Mouse (Mus musculus): ENCODE measurements around the gene Cdh23.

The Cdh23 gene

DNA sequence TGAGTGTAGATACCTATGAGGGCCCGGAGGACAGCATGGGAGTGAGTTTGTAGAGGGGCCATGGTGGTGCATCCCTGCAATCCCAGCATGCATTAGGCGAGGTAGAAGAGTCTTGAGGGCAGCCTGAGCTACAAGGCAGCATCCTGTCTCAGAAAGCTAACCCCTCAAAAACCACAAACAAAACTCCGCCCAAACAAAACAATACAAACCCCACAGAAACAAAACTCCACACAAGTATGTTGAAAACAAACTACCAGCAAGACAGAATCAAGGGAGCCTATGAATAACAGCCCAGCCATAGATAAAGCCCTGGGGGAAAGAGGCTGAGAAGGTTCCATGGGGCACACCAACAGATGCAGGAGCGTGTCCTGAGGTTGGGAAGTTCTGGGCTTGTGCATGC lies 350.2 kb downstream of the Cdh23 start:
- in situ Hi-C loops (cut with MboI, MseI), result loop anchor here (5.0 kb wide), 2 partner anchors 36 to 69 kb away; partner anchors contain the start of gene Psap

DNA sequence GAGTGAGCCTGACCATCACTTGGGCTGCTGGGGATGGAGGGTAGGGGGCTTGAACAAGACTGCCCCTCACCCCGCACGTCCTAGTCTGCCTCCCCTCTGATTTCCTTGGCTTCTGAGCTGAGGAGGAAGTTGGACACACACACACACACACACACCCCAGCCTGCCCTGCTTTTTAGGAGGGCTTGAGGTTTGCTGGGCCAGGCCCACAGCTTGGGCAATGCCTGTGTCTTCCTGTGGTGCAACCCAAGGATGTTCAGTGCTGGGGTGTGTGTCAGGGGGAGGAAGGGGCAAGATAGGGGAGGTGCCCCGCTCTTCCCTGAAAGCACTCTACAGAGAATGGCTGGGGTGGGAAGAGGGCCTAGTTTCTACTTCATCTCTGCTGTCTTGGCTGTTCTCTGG lies 352.2 kb downstream of the Cdh23 start:
- in situ Hi-C loops (cut with MboI, MseI), result no loop called here

DNA sequence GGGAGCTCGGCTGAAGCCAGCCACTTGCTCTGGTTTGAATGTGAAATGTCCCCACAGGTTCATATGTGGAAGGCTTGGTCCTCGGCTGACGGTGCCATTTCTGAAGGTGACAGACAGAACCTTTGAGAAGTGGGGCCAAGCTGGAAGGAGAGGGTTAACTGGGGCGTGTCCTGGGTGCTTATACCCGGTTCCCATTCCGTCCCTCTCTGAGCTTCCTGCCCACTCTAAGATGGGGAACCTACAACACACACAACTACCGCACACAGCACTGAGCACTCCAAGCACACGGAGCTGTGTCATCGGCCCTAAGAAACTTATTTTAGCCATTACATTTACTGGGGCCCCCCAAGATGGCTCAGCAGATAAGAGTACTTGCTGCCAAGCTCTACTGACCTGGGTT lies 354.8 kb downstream of the Cdh23 start:
- in situ Hi-C loops (cut with MboI, MseI), result no loop called here

DNA sequence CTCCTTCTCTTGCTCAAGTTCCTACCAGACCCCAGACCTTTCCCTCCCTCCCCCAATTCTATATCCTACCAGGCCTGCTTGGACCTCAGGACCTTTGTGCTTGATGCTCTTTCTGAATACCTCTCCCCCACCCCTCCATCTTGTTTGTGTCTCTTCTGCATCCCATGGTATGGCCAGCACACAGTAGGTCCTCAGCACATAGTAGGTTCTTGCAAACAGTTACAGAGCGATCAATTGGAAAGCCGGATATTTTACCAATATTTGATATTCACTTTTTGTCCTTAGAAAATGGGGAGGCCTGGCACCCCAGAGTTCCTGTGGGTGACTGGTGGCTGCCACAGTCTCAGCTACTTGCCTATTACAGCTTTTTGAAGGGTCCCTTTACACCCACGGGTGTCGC lies 361.3 kb downstream of the Cdh23 start:
- in situ Hi-C loops (cut with MboI, MseI), result no loop called here

DNA sequence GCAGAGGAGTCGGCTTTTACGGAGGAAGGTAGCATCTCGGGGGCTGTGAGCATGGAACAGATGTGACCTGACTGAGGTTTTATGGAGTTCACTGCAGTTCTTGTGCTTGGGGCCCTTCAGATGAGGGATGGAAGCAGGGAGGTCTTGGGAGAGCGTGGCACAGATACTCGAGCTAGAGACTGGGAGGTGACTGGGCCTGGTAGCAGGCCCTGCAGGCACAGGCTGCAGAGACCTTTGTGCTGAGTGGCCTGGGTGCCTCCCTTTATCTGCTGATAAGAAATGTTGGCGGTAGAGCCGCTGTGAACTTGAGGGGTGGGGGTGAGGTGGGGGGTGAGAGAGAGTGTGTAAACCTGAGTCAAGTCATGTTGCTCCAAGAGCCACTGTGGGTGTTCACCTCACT lies 361.7 kb downstream of the Cdh23 start:
- in situ Hi-C loops (cut with MboI, MseI), result no loop called here

GRCm38 (mm10) chr10:60328963-60329650 lies 367.2 kb downstream of the Cdh23 start:
- in situ Hi-C loops (cut with MboI, MseI), result no loop called here

DNA sequence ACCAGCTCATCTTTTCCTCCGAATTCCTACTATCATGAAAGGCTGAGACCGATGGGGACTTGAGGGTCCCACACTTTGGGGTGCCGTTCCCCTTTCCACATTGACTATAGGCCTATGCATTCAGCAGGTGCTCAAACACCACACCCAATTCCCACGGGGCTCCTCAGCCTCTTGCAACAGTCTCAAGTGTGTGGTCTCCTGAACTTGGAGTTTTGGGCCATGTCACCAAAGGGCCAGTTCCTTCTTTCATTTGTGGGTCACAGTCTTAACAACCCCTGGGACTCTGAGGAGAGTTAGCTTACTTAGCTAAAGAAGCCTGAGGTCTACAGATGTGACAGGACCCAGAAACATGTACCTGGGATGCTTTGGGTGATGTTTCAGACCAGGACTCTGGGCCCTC lies 380.1 kb downstream of the Cdh23 start:
- in situ Hi-C loops (cut with MboI, MseI), result no loop called here

- in situ Hi-C loops (cut with MboI, MseI), result no loop called here
Observed at GRCm38 (mm10) chr10:60313606-60314005, 382.7 kb downstream of the Cdh23 start.

DNA sequence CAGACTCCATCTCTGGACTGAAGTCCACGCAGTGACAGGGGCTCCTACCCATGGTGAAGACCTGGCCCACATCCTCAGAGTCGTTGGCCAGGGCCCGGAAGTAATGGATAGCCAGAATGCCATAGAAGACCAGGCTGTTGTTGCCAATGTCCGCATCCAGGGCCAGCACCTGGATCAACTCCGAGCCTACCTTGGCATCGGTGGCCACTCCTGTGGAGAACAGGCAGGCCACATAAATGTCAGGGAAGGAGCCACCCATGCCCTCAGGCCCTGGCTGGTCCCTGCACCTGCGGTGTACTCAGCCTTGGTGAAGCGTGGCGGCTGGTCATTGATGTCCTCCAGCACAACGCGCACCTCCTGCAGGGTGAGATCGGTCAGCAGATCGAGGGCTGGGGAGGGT lies 385.7 kb downstream of the Cdh23 start:
- in situ Hi-C loops (cut with MboI, MseI), result no loop called here

GRCm38 (mm10) chr10:60304854-60305628 lies 391.2 kb downstream of the Cdh23 start:
- in situ Hi-C loops (cut with MboI, MseI), result loop anchor here (5.0 to 10.0 kb wide), 3 partner anchors 312 to 1950 kb away; partner anchors contain the start of gene Tacr2

DNA sequence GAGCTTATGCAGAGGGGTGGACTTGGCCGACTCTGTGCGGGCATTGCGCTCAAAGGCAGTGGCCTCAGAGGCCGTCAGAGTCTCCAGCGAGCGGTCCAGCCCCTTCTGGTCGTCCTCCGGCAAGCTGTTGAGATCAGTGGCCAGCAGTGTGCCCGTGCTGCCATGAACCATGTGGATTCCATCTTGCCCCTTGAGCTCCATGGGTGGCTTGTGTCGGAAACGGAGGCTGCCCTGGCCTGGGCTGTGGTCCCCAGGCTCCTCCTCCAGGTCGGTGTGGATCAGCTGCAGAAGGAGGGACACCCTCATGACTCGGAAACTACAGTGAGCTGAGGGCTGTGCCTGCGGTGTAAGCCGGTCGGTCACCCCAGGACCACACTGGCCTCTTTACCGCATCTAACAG lies 392.9 kb downstream of the Cdh23 start:
- in situ Hi-C loops (cut with MboI, MseI), result loop anchor here (5.0 to 10.0 kb wide), 3 partner anchors 314 to 1951 kb away; partner anchors contain the start of gene Tacr2

- in situ Hi-C loops (cut with MboI, MseI), result loop anchor here (5.0 to 10.0 kb wide), 3 partner anchors 318 to 1955 kb away; partner anchors contain the start of gene Tacr2
Observed at GRCm38 (mm10) chr10:60299636-60300035, 396.7 kb downstream of the Cdh23 start.

DNA sequence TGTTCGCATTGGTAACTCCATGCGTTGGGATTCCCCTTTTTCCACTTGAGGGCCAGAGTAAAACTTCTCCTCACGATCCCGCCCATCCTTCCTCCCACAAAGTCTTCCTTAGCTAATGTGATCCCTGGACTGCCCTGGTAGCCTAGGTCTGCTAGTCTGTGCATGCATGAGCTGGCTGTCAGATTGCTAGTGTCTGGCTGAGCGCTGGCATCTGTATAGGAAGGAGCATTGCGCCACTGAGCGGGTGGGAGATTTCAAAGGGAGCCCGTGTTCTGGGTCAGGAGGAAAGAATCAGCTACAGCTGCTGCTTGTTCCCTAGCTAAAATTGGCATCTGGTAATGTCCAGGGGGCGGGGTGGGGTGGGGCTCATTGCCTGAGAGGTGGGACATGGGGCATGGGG lies 400.3 kb downstream of the Cdh23 start:
- in situ Hi-C loops (cut with MboI, MseI), result no loop called here

GRCm38 (mm10) chr10:60295356-60295755 lies 400.9 kb downstream of the Cdh23 start:
- in situ Hi-C loops (cut with MboI, MseI), result no loop called here

GRCm38 (mm10) chr10:60294621-60295020 lies 401.7 kb downstream of the Cdh23 start:
- in situ Hi-C loops (cut with MboI, MseI), result no loop called here

GRCm38 (mm10) chr10:60292209-60292608 lies 404.1 kb downstream of the Cdh23 start:
- in situ Hi-C loops (cut with MboI, MseI), result no loop called here

GRCm38 (mm10) chr10:60290739-60291110 lies 405.6 kb downstream of the Cdh23 start:
- in situ Hi-C loops (cut with MboI, MseI), result no loop called here

DNA sequence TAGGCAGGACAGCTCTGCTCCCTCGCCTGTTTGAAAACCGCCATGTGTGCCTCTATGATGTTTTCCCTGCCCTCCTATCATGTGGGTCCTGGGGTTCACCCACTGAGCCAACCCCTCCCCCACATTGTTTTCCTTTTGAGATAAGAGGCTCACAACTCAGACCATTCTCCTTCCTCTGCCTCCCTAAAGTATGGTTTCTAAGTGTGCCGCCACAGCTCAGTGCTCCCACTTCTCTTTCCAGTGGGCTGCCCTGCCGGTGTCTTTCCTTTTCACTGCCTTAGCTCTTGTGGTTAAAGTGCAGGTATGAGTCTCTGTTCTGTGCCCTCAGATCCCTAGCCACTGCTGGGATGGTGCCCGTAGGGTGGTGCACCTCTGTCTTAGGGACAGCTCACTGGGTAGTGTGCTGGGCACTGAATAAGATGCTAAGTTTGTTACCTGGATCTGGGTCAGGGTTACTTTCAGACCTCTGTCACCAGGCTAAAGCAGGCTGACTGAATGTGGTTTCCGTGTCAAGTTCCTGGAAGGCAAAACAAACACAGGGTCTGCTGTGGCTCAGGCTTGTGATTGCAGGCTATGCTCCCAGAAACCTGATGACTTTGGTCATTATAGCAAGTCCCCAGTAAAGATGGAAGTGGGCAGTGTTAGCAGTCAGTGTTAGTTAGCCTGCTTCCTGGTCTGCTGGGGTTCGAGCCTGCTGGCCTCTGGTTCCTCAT lies 406.1 kb downstream of the Cdh23 start:
- in situ Hi-C loops (cut with MboI, MseI), result no loop called here

- in situ Hi-C loops (cut with MboI, MseI), result no loop called here
Observed at GRCm38 (mm10) chr10:60289216-60289615, 407.1 kb downstream of the Cdh23 start.

- in situ Hi-C loops (cut with MboI, MseI), result no loop called here
Observed at GRCm38 (mm10) chr10:60287726-60288125, 408.6 kb downstream of the Cdh23 start.

GRCm38 (mm10) chr10:60287161-60287560 lies 409.1 kb downstream of the Cdh23 start:
- in situ Hi-C loops (cut with MboI, MseI), result no loop called here

DNA sequence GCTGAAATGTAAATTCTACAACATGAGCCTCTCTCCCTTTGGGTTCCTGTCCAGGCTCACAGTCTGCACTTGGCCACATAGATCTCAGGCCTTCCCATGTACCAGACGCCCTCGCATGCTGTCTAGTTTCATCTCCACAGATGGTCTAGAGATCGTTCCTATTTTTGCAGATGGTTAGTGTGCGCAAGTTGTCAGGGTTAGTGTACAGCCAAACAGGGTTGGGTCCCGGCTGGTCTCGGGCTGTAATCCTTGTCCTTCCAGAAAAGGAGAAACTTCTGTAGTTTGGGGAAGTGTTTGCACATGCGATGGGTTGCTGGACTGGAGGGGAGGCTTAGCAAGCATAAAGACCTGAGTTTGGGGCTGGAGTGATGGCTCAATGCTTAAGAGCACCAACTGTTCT lies 409.7 kb downstream of the Cdh23 start:
- in situ Hi-C loops (cut with MboI, MseI), result no loop called here

All from T-helper 2 cell (primary cell).